9 mouse cellular contexts compared by ENCODE assay signal in the genomic region with DNA sequence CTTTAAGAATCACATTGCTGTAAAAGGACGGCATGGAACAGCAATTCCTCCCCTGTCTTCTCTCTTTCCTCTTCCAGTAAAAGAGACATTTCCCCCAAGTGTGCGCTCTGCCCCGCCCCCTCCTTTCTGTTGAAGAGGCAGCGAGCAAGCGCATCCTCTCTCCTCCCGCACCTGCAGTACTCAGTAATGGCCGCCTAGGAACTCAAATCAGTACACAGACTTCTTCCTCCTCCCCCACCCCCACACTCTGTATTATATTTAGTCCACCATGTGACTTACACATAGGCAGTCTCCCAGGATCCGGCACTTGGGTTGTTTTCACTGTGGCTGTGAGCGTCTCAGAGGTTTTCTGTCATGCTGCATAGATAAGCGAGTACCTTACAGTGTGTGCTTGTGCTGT. TPM values are rescaled to one million over a fixed set of nuclear protein-coding genes. Genes with fewer than 3 reads are reported as not detected.
DNase-seq lines count a peak whose midpoint lies in the region; ATAC-seq and TF ChIP-seq lines count a peak whose summit lies in the region.
"Had no signal": no experiment of that assay in that cellular context is flagged by ENCODE, and none has a peak within 500 bp of the region (broad histone marks: within the 10 kb centered on the region; RNA-seq: fewer than 3 reads in every experiment).

No protein-coding gene starts in this region.

- 0 out of 2 replicates have a peak, but pooled peaks have one; percentile 19 for ATAC-seq in midbrain, embryonic 12.5 days (ENCODE audit: low FRiP score, low read depth)
- ATAC-seq in midbrain, embryonic 11.5 days (ENCODE audit: low FRiP score) = no peak
- ATAC-seq in stomach, postnatal 0 days (ENCODE audit: low FRiP score, low TSS enrichment) = no peak; the same call in 1 of the 2 replicates

- H3K4me1 ChIP-seq in midbrain, embryonic 12.5 days = peaks cover 28% of the 10 kb centered on the region
- H3K4me1 ChIP-seq in midbrain, embryonic 11.5 days (ENCODE audit: control insufficient read depth, insufficient read depth, low read length) = no peaks in the 10 kb centered on the region
- no peaks in the 10 kb centered on the region; the same call in none of the 2 replicates for H3K4me1 ChIP-seq in heart, adult 2 months (ENCODE audit: control insufficient read depth, insufficient read depth, low read length)
- no peaks in the 10 kb centered on the region for H3K4me1 ChIP-seq in stomach, postnatal 0 days (replicated peaks; ENCODE audit: control insufficient read depth, insufficient read depth)

- TF ChIP-seq POLR2A in heart, adult 2 months (IDR thresholded peaks at IDR 0.05; ENCODE audit: insufficient read depth, low read depth, low read length) = peak; percentile 21; the same call in 1 of the 2 replicates

- H3K36me3 ChIP-seq in midbrain, embryonic 12.5 days = no peaks in the 10 kb centered on the region
- no peaks in the 10 kb centered on the region for H3K36me3 ChIP-seq in midbrain, embryonic 11.5 days (ENCODE audit: control insufficient read depth, insufficient read depth, low read length)
- H3K36me3 ChIP-seq in heart, adult 2 months (ENCODE audit: control insufficient read depth, insufficient read depth, low read length) = no peaks in the 10 kb centered on the region
- no peaks in the 10 kb centered on the region for H3K36me3 ChIP-seq in stomach, postnatal 0 days (ENCODE audit: control insufficient read depth, insufficient read depth, low read length)

- H3K27me3 ChIP-seq in midbrain, embryonic 12.5 days = peaks cover 17% of the 10 kb centered on the region
- H3K27me3 ChIP-seq in midbrain, embryonic 11.5 days (ENCODE audit: control insufficient read depth, insufficient read depth, low read length) = no peaks in the 10 kb centered on the region
- no peaks in the 10 kb centered on the region for H3K27me3 ChIP-seq in heart, adult 2 months (ENCODE audit: control insufficient read depth, insufficient read depth, low read length)
- H3K27me3 ChIP-seq in stomach, postnatal 0 days (ENCODE audit: control insufficient read depth, insufficient read depth, low read length) = no peaks in the 10 kb centered on the region

- H3K27ac ChIP-seq in midbrain, embryonic 12.5 days (replicated peaks) = peak overlapping the region; percentile 42; the same call in 1 of the 2 replicates
- H3K27ac ChIP-seq in midbrain, embryonic 11.5 days (ENCODE audit: low read depth, low read length) = no peak overlapping the region
- peak overlapping the region; percentile 77 for H3K27ac ChIP-seq in heart, adult 2 months
- no peak overlapping the region for H3K27ac ChIP-seq in stomach, postnatal 0 days (replicated peaks)

- H3K4me2 ChIP-seq in midbrain, embryonic 12.5 days (replicated peaks) = peak overlapping the region; percentile 37
- no peak overlapping the region for H3K4me2 ChIP-seq in midbrain, embryonic 11.5 days
- 0 out of 2 replicates have a peak overlapping the region, but pooled peaks have one; percentile 21 for H3K4me2 ChIP-seq in stomach, postnatal 0 days (replicated peaks; ENCODE audit: low read depth)

- H3K4me3 ChIP-seq in midbrain, embryonic 12.5 days = no peak overlapping the region
- H3K4me3 ChIP-seq in midbrain, embryonic 11.5 days (ENCODE audit: low read depth, low read length) = no peak overlapping the region
- H3K4me3 ChIP-seq in heart, adult 2 months = peak overlapping the region; percentile 32; the same call in 1 of the 2 replicates
- H3K4me3 ChIP-seq in stomach, postnatal 0 days (ENCODE audit: low read depth, low read length) = no peak overlapping the region

- DNase-seq in midbrain, embryonic 11.5 days (ENCODE audit: low spot score, missing footprints) = no peak
- DNase-seq in cerebellum, postnatal 10 days = peak; percentile 77 to 84
- peak; percentile 39 to 53 for DNase-seq in heart, adult 2 months
- DNase-seq in kidney, postnatal 4 days = peak; percentile 62 to 73
- DNase-seq in lung, postnatal 4 days = peak; percentile 22 to 40
- DNase-seq in stomach, postnatal 0 days (ENCODE audit: low spot score) = no peak
- no peak for DNase-seq in yolk sac, embryonic 10.5 days (ENCODE audit: low spot score)

- TF ChIP-seq EP300 in heart, adult 2 months (IDR thresholded peaks at IDR 0.05; ENCODE audit: insufficient read depth, low read depth, low read length) = 0 out of 2 replicates have a peak, but pooled peaks have one; percentile 33
- no peak for TF ChIP-seq EP300 in stomach, postnatal 0 days (optimal IDR thresholded peaks at IDR 0.05)

- peak; percentile 41 for TF ChIP-seq CTCF in heart, adult 2 months (IDR thresholded peaks at IDR 0.05)
- no peak for TF ChIP-seq CTCF in stomach, postnatal 0 days (IDR thresholded peaks at IDR 0.05; ENCODE audit: low read depth)

- WGBS in midbrain, embryonic 12.5 days = 19% methylated on average over 10 of the region's 10 CpGs
- 28% methylated on average over 10 of the region's 10 CpGs for WGBS in midbrain, embryonic 11.5 days
- 3% methylated on average over 10 of the region's 10 CpGs for WGBS in heart, adult 2 months
- 18% methylated on average over 10 of the region's 10 CpGs for WGBS in stomach, postnatal 0 days

- no peaks in the 10 kb centered on the region for H3K9me3 ChIP-seq in midbrain, embryonic 12.5 days
- H3K9me3 ChIP-seq in midbrain, embryonic 11.5 days (ENCODE audit: control insufficient read depth, low read length) = no peaks in the 10 kb centered on the region
- H3K9me3 ChIP-seq in stomach, postnatal 0 days (ENCODE audit: control insufficient read depth, low read length) = no peaks in the 10 kb centered on the region

- H3K9ac ChIP-seq in midbrain, embryonic 12.5 days (replicated peaks) = 0 out of 2 replicates have a peak overlapping the region, but pooled peaks have one; percentile 17
- H3K9ac ChIP-seq in midbrain, embryonic 11.5 days (ENCODE audit: low read length) = no peak overlapping the region
- H3K9ac ChIP-seq in heart, adult 2 months (ENCODE audit: low read depth, low read length) = 0 out of 2 replicates have a peak overlapping the region, but pooled peaks have one; percentile 41
- H3K9ac ChIP-seq in stomach, postnatal 0 days (ENCODE audit: low read length) = no peak overlapping the region

- intact Hi-C loops in heart, adult 2 months (cut with DNase I) = loop anchor here (5.0 kb wide), 1 partner anchor 166 kb away; no protein-coding TSS in a partner anchor

- no peaks in the 10 kb centered on the region for H3K79me2 ChIP-seq in heart, adult 2 months (replicated peaks; ENCODE audit: control insufficient read depth, insufficient read depth, low read length)

RNA-seq across cellular contexts. Expression of a gene that starts 29.4 kb away (rescaled TPM):
- polyA plus RNA-seq in midbrain, embryonic 12.5 days (2016; fragmentation: Nextera tagmentation; extraction: Ambion mirVana) = 0.23 and 0.25 TPM in 2 replicates
- polyA plus RNA-seq in midbrain, embryonic 11.5 days (2014; fragmentation: Nextera tagmentation; extraction: Ambion mirVana) = 0.04 TPM in 1 of 2 replicates, not detected in the other
- 1 to 10 TPM; 1.6 to 1.8 TPM for total RNA-seq in heart, adult 2 months (2021)
- 0.06 TPM in 2 replicates for polyA plus RNA-seq in heart, adult 2 months (2012; rRNA removed)
- 0.04 and 0.05 TPM in 2 replicates for polyA plus RNA-seq in stomach, postnatal 0 days (2015; fragmentation: Nextera tagmentation; extraction: Ambion mirVana)
- polyA plus RNA-seq: small intestine, adult 2 months had no signal

RNA-seq across cellular contexts. Expression of a gene that starts 57.3 kb away (rescaled TPM):
- 40.1 and 45.6 TPM in 2 replicates for polyA plus RNA-seq in midbrain, embryonic 12.5 days (2016; fragmentation: Nextera tagmentation; extraction: Ambion mirVana)
- polyA plus RNA-seq in midbrain, embryonic 11.5 days (2014; fragmentation: Nextera tagmentation; extraction: Ambion mirVana) = 20.0 and 28.3 TPM in 2 replicates
- 1 to 10 TPM; 2.3 to 2.5 TPM for total RNA-seq in heart, adult 2 months (2021)
- 3.0 and 4.0 TPM in 2 replicates for polyA plus RNA-seq in heart, adult 2 months (2012; rRNA removed)
- 4.9 and 5.5 TPM in 2 replicates for polyA plus RNA-seq in stomach, postnatal 0 days (2015; fragmentation: Nextera tagmentation; extraction: Ambion mirVana)

RNA-seq across cellular contexts. Expression of a gene that starts 57.5 kb away (rescaled TPM):
- polyA plus RNA-seq in midbrain, embryonic 12.5 days (2016; fragmentation: Nextera tagmentation; extraction: Ambion mirVana) = 186 and 187 TPM in 2 replicates
- polyA plus RNA-seq in midbrain, embryonic 11.5 days (2014; fragmentation: Nextera tagmentation; extraction: Ambion mirVana) = 205 and 206 TPM in 2 replicates
- total RNA-seq in heart, adult 2 months (2021) = 10 to 100 TPM; 45.5 to 48.0 TPM
- polyA plus RNA-seq in heart, adult 2 months (2012; rRNA removed) = 46.6 and 84.3 TPM in 2 replicates
- 119 and 123 TPM in 2 replicates for polyA plus RNA-seq in stomach, postnatal 0 days (2015; fragmentation: Nextera tagmentation; extraction: Ambion mirVana)

RNA-seq across cellular contexts. Expression of a gene that starts 59.8 kb away (rescaled TPM):
- polyA plus RNA-seq in midbrain, embryonic 12.5 days (2016; fragmentation: Nextera tagmentation; extraction: Ambion mirVana) = 4.4 and 4.5 TPM in 2 replicates
- polyA plus RNA-seq in midbrain, embryonic 11.5 days (2014; fragmentation: Nextera tagmentation; extraction: Ambion mirVana) = 1.8 and 2.9 TPM in 2 replicates
- total RNA-seq in heart, adult 2 months (2021) = under 1 TPM; 0.11 to 0.23 TPM
- 0.53 and 0.61 TPM in 2 replicates for polyA plus RNA-seq in heart, adult 2 months (2012; rRNA removed)
- polyA plus RNA-seq in stomach, postnatal 0 days (2015; fragmentation: Nextera tagmentation; extraction: Ambion mirVana) = 0.87 and 1.1 TPM in 2 replicates

Comparison
In these comparisons a context has a peak if more than half of its experiments do, and no peak if none do; other contexts are left out.
1. H3K27ac ChIP-seq: peak in midbrain, embryonic 12.5 days (single experiment) and heart, adult 2 months (single experiment); none in midbrain, embryonic 11.5 days (single experiment) and stomach, postnatal 0 days (single experiment).
2. H3K9ac ChIP-seq: peak in midbrain, embryonic 12.5 days (single experiment) and heart, adult 2 months (single experiment); none in midbrain, embryonic 11.5 days (single experiment) and stomach, postnatal 0 days (single experiment).
3. DNase-seq: peak in cerebellum, postnatal 10 days (2 of 2), heart, adult 2 months (2 of 2), kidney, postnatal 4 days (2 of 2) and lung, postnatal 4 days (2 of 2); none in midbrain, embryonic 11.5 days (single experiment), stomach, postnatal 0 days (single experiment) and yolk sac, embryonic 10.5 days (single experiment).